Mouse (Mus musculus) megakaryocyte, embryonic 14.5 days (primary cell): ENCODE data around the gene Atg16l2. TPM values are rescaled to one million over a fixed set of nuclear protein-coding genes. Genes with fewer than 3 reads are reported as not detected.

Experiments
- H3K27me3 ChIP-seq: replicated peaks from 2 replicates; pipeline ENCODE3; 2012; ENCODE audit warnings: inconsistent platforms
- H3K36me3 ChIP-seq: replicated peaks from 2 replicates; pipeline ENCODE3; 2012; ENCODE audit warnings: low read length, inconsistent platforms, mixed read lengths
- H3K4me1 ChIP-seq: 2 replicates; pipeline ENCODE4 v1.6.1; 2012; ENCODE audit warnings: inconsistent platforms
- H3K4me3 ChIP-seq: replicated peaks from 2 replicates; pipeline ENCODE3; 2012; ENCODE audit warnings: moderate library complexity, mild to moderate bottlenecking, inconsistent platforms
- H3K9me3 ChIP-seq: 2 replicates; pipeline ENCODE4 v1.6.1; 2012; ENCODE audit warnings: inconsistent platforms
- FLI1 ChIP-seq: IDR thresholded peaks from 2 replicates; pipeline ENCODE4 v1.6.1; 2012; ENCODE audit warnings: low read length, inconsistent platforms, mixed read lengths
- GATA1 ChIP-seq: IDR thresholded peaks from 3 replicates; pipeline ENCODE4 v1.6.1; 2012; ENCODE audit warnings: mixed read lengths, low read length, inconsistent platforms, borderline replicate concordance
- polyA plus RNA-seq: library from polyadenylated mRNA; stranded (reverse); fragments of >175 nt; gene quantifications from 2 replicates; pipeline ENCODE4 v1.2.3, GENCODE M21; 2012; ENCODE audit warnings: low replicate concordance; ENCODE audit not compliant: insufficient read depth

Atg16l2 gene
- polyA plus RNA-seq, 1 experiment, result 7.8 TPM

- Histone ChIP-seq H3K4me1 (peaks cover 96% of the 10 kb centered on the region), H3K27me3 (no peaks in the 10 kb centered on the region), H3K9me3 (no peaks in the 10 kb centered on the region), H3K4me3 (no peak overlapping the region), H3K36me3 (peaks cover 82% of the 10 kb centered on the region)
- TF ChIP-seq GATA1 (no peak), FLI1 (no peak)
These were observed 33.2 kb upstream of the Atg16l2 start for GRCm38 (mm10) chr7:101335228-101335627.

- H3K4me3 ChIP-seq, result no peak overlapping the region
- H3K9me3 ChIP-seq, result no peaks in the 10 kb centered on the region
- peaks cover 96% of the 10 kb centered on the region for H3K4me1 ChIP-seq
- peaks cover 1% of the 10 kb centered on the region for H3K27me3 ChIP-seq
- peaks cover 85% of the 10 kb centered on the region for H3K36me3 ChIP-seq
- no peak for TF ChIP-seq FLI1
- TF ChIP-seq GATA1, result no peak
These were observed 30.2 kb upstream of the Atg16l2 start for GRCm38 (mm10) chr7:101332045-101332831.

DNA sequence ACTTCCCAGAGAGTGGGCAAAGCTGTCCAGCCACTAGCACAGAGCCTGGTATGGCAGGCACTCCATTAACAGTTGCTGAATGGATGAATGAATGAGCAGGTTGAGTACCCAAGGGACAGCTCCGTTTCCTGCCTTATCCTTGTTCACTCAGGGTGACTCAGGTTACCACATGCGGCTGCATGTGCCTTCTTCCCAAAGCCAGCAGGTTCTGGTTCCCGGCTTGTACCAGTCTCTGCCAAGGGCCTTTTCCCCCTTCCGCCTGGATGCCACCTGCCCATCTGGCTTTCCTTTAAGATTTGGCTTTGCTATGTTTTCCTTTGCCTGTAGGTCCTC, 28.8 kb upstream of the Atg16l2 start:
- TF ChIP-seq GATA1, result no peak
- TF ChIP-seq FLI1, result no peak
- Histone ChIP-seq H3K4me3 (no peak overlapping the region), H3K36me3 (peaks cover 88% of the 10 kb centered on the region), H3K27me3 (peaks cover 4% of the 10 kb centered on the region), H3K9me3 (no peaks in the 10 kb centered on the region), H3K4me1 (peaks cover 95% of the 10 kb centered on the region)

DNA sequence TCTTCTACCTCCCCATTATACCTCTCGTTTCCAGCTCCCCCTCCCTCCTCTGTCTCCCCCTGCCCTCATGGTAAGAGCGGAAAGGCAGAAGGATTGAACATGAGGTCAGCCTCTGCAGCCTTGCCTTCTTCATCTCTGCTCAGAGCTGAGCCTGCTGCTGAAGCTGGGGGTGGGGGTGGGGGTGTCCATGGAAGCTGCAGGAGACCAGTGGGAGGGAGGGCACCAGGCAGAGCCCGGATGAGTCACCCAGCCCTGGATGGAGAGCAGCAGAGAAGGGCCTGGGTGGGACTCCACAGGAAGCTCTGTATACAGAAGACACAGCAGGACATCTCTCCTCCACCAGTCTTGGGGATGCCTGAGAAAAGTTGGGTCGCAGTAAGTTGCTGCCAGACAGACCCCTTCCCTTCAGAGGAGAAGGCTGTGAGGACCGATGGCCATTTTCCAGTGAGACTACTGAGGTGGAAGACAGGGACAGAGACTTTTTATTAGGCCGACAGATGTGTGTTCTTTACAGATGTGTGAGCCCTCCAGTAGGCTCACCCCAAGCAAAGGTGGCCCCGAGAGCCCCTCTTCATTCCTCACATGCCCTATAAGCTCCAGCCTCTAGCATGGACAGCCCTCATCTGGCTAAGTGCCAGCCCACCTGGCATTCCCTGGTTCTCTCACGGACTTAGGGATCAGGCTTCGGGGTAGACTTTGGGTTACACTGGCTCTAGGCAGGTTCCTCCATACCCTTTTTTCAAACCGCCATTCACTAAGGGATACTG, 28.2 kb upstream of the Atg16l2 start:
- TF ChIP-seq FLI1 (no peak), GATA1 (no peak)
- H3K9me3 ChIP-seq, result no peaks in the 10 kb centered on the region
- peaks cover 86% of the 10 kb centered on the region for H3K36me3 ChIP-seq
- H3K27me3 ChIP-seq, result peaks cover 4% of the 10 kb centered on the region
- H3K4me1 ChIP-seq, result peaks cover 93% of the 10 kb centered on the region
- no peak overlapping the region for H3K4me3 ChIP-seq

GRCm38 (mm10) chr7:101329606-101330005, 27.6 kb upstream of the Atg16l2 start:
- Histone ChIP-seq H3K27me3 (peaks cover 4% of the 10 kb centered on the region), H3K36me3 (peaks cover 86% of the 10 kb centered on the region), H3K4me1 (peaks cover 93% of the 10 kb centered on the region), H3K9me3 (no peaks in the 10 kb centered on the region), H3K4me3 (no peak overlapping the region)
- no peak for TF ChIP-seq FLI1
- no peak for TF ChIP-seq GATA1

GRCm38 (mm10) chr7:101328621-101329158, 26.6 kb upstream of the Atg16l2 start:
- no peak overlapping the region for H3K4me3 ChIP-seq
- H3K9me3 ChIP-seq, result no peaks in the 10 kb centered on the region
- H3K27me3 ChIP-seq, result peaks cover 4% of the 10 kb centered on the region
- peaks cover 96% of the 10 kb centered on the region for H3K4me1 ChIP-seq
- TF ChIP-seq GATA1 (no peak), FLI1 (no peak)
- peaks cover 89% of the 10 kb centered on the region for H3K36me3 ChIP-seq

DNA sequence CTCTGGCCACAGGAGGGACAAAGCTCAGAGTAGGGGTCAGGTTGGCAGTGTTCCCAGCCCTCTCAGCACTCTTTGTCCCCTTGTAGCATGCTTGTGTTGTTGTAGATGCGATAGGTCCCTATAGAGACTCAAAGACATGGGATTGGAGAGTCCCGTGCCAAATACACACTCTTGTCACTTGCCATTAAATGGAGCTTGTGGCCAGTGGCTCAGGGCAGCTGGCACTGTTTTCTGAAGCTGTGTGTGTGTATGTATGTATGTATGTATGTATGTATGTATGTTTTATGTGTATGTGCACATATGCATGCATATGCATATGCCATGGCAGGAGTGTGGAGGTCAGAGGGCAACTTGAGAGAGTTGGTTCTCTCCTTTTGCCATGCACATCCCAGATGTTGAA, 25.7 kb upstream of the Atg16l2 start:
- H3K36me3 ChIP-seq, result peaks cover 87% of the 10 kb centered on the region
- no peak for TF ChIP-seq FLI1
- TF ChIP-seq GATA1, result no peak
- H3K4me1 ChIP-seq, result peaks cover 96% of the 10 kb centered on the region
- H3K9me3 ChIP-seq, result no peaks in the 10 kb centered on the region
- H3K27me3 ChIP-seq, result peaks cover 4% of the 10 kb centered on the region
- H3K4me3 ChIP-seq, result no peak overlapping the region

- Histone ChIP-seq H3K36me3 (peaks cover 89% of the 10 kb centered on the region), H3K27me3 (peaks cover 4% of the 10 kb centered on the region), H3K4me3 (no peak overlapping the region), H3K9me3 (no peaks in the 10 kb centered on the region), H3K4me1 (peaks cover 96% of the 10 kb centered on the region)
- TF ChIP-seq FLI1, result no peak
- no peak for TF ChIP-seq GATA1
These were observed 25.2 kb upstream of the Atg16l2 start for GRCm38 (mm10) chr7:101327263-101327662.

DNA sequence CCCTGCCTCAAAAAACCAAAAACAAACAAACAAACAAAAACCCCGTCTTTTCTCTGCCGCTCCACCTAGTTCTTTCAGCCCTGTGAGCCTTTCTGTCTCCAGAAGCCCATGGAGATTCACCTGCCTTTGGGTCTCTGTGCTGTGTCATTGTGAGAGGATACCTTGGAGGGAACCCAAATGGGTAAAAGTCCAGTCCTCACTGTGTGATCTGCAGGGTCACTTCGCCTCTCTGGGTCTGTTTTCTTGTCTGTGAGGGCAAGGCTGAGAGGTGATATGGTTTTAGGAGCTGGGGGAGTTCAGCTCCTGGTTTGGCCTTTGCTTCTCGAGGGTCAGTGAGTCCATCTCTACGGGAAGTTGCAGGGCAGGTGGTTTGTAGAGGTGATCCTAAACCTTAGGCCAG, 24.0 kb upstream of the Atg16l2 start:
- peaks cover 88% of the 10 kb centered on the region for H3K36me3 ChIP-seq
- TF ChIP-seq FLI1 (no peak), GATA1 (no peak)
- H3K4me1 ChIP-seq, result peaks cover 94% of the 10 kb centered on the region
- H3K9me3 ChIP-seq, result no peaks in the 10 kb centered on the region
- H3K27me3 ChIP-seq, result peaks cover 12% of the 10 kb centered on the region
- H3K4me3 ChIP-seq, result no peak overlapping the region

DNA sequence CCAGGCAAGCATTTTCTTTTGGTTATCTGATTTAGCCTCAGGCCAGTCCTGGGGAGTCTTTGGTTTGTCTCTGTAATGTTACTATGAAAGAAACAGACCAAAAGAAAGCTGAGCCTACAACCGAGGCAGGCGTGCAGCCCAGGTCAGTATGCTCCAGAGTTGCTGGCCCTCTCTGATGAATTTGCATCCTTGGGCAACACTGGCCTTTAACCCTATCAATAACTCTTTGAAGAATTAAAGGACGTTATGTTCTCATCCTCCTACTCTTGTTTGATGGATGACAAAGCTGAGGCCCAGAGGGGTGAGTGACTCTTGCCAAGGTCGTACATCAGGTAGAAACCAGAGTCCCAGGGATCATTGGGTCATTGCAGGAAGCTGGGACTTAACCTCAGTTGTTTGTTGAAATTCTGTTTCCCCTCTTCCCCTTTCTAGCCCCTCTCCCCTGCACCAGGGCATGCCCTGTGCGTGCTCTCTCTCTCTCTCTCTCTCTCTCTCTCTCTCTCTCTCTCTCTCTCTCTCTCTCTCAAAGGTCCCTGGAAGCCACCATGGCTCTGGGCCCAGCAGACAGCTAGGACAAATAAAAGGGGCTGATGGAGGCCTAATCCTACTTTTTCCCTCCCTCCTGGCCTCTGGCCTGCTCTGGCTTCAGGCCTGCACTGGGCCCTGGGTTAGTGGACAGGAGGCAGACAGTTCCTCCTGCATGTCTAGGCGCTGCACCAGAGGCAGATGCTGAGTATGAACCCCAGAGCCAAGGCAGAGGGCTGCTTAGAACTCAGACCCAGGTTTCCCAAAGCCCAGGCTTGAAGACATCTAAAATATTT, 22.3 kb upstream of the Atg16l2 start:
- no peak for TF ChIP-seq GATA1
- no peak for TF ChIP-seq FLI1
- no peak overlapping the region for H3K4me3 ChIP-seq

More for the DNA sequence above, 22.3 kb upstream of the Atg16l2 start:
- H3K4me1 ChIP-seq, result peaks cover 92% of the 10 kb centered on the region
- no peaks in the 10 kb centered on the region for H3K9me3 ChIP-seq
- peaks cover 12% of the 10 kb centered on the region for H3K27me3 ChIP-seq
- peaks cover 71% of the 10 kb centered on the region for H3K36me3 ChIP-seq
